Mouse (Mus musculus): ENCODE results near the gene Defa20.
"Not testable (repeated sequence)": the region's sequence is repeated elsewhere in the genome, so short reads cannot be mapped to it uniquely, and the experiment has no call there.

Gene Defa20

DNA sequence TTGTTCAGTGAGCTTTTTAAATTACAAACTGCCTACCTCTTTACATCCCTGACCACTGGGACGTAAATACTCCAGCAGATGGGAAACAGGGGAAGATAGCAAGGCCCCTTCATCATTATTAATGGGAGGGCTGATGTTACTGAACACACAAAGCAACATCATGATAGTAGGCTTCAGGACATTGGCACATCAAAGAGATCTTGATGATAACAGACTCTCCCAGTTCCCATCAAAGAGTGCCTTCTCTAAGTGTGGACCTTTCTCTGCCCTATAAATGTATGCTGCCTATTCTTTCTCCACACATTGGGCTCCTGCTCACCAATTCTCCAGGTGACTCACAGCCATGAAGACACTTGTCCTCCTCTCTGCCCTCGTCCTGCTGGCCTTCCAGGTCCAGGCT lies at the start of gene Defa20:
Gene Defa20, plus strand, starts transcription at position 301 of the 400 bp plus-strand sequence.
- DNase-seq = not testable (repeated sequence)

DNA sequence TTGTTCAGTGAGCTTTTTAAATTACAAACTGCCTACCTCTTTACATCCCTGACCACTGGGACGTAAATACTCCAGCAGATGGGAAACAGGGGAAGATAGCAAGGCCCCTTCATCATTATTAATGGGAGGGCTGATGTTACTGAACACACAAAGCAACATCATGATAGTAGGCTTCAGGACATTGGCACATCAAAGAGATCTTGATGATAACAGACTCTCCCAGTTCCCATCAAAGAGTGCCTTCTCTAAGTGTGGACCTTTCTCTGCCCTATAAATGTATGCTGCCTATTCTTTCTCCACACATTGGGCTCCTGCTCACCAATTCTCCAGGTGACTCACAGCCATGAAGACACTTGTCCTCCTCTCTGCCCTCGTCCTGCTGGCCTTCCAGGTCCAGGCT lies 19.7 kb downstream of the Defa20 start, which contains the start of gene Defa32:
Gene Defa32, plus strand, starts transcription at position 301 of the 400 bp plus-strand sequence.
- DNase-seq = not testable (repeated sequence)

All from embryo, embryonic 11 days (tissue).